Mouse (Mus musculus): Measurements from ENCODE around the gene Ros1.

Ros1 gene

DNA sequence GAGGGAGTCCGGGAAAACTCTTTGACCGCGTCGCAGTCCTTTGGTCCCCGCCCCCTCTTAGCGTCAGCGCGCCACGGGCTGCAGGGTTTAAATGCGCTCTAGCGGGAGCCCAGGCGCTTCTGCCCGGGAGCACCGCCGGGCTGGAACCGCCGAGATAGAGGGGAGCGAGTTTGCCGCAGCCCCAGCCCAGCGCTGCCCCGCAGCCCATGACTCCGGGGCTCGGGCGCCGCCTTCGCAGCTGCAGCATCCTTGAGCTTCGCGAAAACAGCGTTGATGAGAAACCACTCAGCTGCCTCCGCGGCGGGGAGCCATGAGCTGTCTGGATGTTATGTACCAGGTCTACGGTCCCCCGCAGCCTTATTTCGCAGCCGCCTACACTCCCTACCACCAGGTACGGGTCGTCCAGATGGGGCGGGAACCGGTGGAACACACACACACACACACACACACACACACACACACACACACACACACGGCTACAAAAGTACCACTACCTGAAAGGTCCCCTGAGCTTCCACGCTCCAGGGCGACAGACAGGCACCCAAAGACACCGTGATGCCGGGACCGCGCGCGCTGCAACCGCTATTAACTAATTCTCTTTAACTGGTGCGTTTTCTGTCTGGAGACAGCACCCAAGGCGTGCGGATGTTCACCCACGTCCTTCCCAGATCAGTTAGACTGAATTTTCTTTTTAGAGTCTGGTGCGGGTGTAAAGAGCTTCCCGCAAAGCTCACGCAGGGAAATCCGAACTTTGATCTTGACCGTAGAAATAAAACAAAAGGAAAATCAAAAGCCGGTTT, 172.4 kb downstream of the Ros1 start, which contains the start of gene Vgll2:
Gene Vgll2, plus strand, starts transcription at position 90 of the 800 bp plus-strand sequence.
- no peak for DNase-seq (ENCODE audit: low spot score)

DNA sequence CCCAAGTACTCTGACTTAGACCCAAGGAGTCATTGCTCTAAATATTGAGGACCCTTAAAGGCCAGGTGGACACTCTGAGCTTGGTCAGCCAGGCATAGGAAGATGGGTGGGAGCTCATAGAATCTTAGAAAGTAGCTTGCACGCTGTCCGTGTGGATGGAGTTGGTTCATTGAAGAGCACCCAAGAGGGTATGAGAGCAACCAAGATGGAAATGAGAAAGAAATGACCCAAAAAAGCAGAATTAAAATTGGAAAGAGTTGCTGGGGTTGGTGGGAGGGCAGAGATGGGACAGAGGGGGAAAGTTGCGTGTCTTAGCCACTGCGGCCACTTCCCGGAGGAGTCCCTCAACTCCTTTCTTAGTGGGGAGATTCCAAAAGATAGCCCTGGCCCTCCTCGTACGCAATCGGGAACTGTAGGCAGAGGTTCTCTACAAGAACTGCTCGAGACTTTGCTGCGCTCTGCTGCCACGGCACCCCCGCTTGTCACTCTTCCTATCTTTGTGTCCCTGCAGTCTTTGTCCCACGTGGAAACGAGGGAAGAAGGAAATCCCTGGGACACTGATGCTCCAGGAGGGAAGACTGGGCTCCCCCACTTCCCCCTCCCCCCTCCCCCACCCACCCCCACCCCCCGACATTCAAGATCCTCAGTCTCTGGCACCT, 173.2 kb downstream of the Ros1 start:
- DNase-seq (ENCODE audit: low spot score), result no peak

DNA sequence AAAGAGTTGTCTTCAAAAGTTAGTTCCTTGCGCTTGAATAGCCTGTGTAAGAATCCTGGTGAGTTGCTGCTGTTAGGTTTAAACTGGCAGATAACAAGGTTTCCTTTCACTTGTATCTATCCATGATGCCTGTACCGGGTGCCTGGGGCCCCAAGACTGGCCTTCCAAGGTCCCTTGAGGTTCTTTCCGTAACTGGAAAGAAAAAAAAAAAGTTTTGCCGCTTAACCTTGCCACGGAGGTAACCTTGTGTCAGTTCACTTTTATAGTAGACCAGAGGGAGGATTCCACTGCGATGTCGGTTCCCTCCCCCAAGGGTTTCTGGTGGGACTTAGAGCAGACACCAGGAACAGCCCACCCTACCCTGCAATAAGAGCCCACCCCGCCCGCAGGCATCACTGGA, 173.8 kb downstream of the Ros1 start:
- no peak for DNase-seq (ENCODE audit: low spot score)

DNA sequence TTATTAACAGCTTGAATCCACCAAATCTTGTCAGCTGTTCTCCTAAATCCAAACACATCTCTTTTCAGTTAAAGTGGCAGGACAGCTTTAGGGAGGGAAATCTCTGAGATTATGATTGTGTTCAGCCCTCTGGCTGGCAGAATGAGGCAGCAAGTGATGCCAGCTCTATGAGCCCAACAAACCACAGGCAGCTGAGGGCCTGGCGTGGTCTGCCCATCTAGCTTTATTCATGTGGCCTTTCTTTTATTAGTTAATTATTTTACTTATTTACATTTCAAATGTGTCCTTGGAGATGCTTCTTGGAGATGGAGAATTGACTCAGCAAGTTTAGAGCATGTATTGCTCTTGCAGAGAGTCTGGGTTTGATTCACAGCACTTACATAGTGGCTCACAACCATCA, 176.6 kb downstream of the Ros1 start:
- no peak for DNase-seq (ENCODE audit: low spot score)

Data from layer of hippocampus, adult 11-12 months (tissue).